Mouse (Mus musculus): Measurements from ENCODE around the gene Ikzf4. TPM values are rescaled to one million over a fixed set of nuclear protein-coding genes. Genes with fewer than 3 reads are reported as not detected.

Gene Ikzf4
- polyA plus RNA-seq (2014; fragmentation: Nextera tagmentation; extraction: Ambion mirVana) = 21.2 and 23.6 TPM in 2 replicates

GRCm38 (mm10) chr10:128645111-128646011, at the start of gene Ikzf4:
Ikzf4 (minus strand) TSS chr10:128645991.
- Histone ChIP-seq H3K36me3 (ENCODE audit: control insufficient read depth, insufficient read depth, low read length) (peaks cover 22% of the 10 kb centered on the region), H3K4me2 (ENCODE audit: low read length) (peak within 1 kb of the TSS; percentile 72), H3K4me1 (ENCODE audit: control insufficient read depth, insufficient read depth, low read length) (peaks cover 28% of the 10 kb centered on the region), H3K9me3 (ENCODE audit: control insufficient read depth, low read length) (no peaks in the 10 kb centered on the region), H3K4me3 (replicated peaks; ENCODE audit: low read depth, low read length) (peak within 1 kb of the TSS; percentile 55), H3K27ac (replicated peaks; ENCODE audit: low read depth, low read length) (peak within 1 kb of the TSS; percentile 93), H3K27me3 (ENCODE audit: control insufficient read depth, insufficient read depth, low read length) (no peaks in the 10 kb centered on the region), H3K9ac (replicated peaks; ENCODE audit: low read length) (peak within 1 kb of the TSS; percentile 72)
- WGBS = 1% methylated on average over 36 of the region's 36 CpGs
- ATAC-seq (ENCODE audit: low FRiP score, low TSS enrichment) (peak; percentile 75), DNase-seq (peak; percentile 78)

- H3K4me3 ChIP-seq (replicated peaks; ENCODE audit: low read depth, low read length) = peak overlapping the region; percentile 91
- ATAC-seq (ENCODE audit: low FRiP score, low TSS enrichment) (no peak), DNase-seq (no peak)
- H3K27me3 ChIP-seq (ENCODE audit: control insufficient read depth, insufficient read depth, low read length) = no peaks in the 10 kb centered on the region
- peak overlapping the region; percentile 92 for H3K9ac ChIP-seq (replicated peaks; ENCODE audit: low read length)
- H3K27ac ChIP-seq (replicated peaks; ENCODE audit: low read depth, low read length) = peak overlapping the region; percentile 96
- H3K36me3 ChIP-seq (ENCODE audit: control insufficient read depth, insufficient read depth, low read length) = no peaks in the 10 kb centered on the region
- H3K4me1 ChIP-seq (ENCODE audit: control insufficient read depth, insufficient read depth, low read length) = peaks cover 10% of the 10 kb centered on the region
- H3K4me2 ChIP-seq (ENCODE audit: low read length) = peak overlapping the region; percentile 78
- WGBS = 2% methylated on average over 22 of the region's 22 CpGs
- no peaks in the 10 kb centered on the region for H3K9me3 ChIP-seq (ENCODE audit: control insufficient read depth, low read length)
Measured at GRCm38 (mm10) chr10:128695411-128695991, 49.7 kb upstream of the Ikzf4 start.

GRCm38 (mm10) chr10:128674469-128675008, 28.7 kb upstream of the Ikzf4 start:
- no peak for ATAC-seq (ENCODE audit: low FRiP score, low TSS enrichment)
- peak; percentile 80 for DNase-seq
- H3K4me3 ChIP-seq (replicated peaks; ENCODE audit: low read depth, low read length) = peak overlapping the region; percentile 66

GRCm38 (mm10) chr10:128673763-128674468, 28.1 kb upstream of the Ikzf4 start, which contains the start of gene Suox:
Suox (minus strand) TSS chr10:128674073.
- ATAC-seq (ENCODE audit: low FRiP score, low TSS enrichment) = peak; percentile 92
- peak within 1 kb of the TSS; percentile 67 for H3K27ac ChIP-seq (replicated peaks; ENCODE audit: low read depth, low read length)
- WGBS = under 1% methylated on average over 60 of the region's 60 CpGs
- peak; percentile 92 for DNase-seq
- no peaks in the 10 kb centered on the region for H3K27me3 ChIP-seq (ENCODE audit: control insufficient read depth, insufficient read depth, low read length)
- peak within 1 kb of the TSS; percentile 64 for H3K9ac ChIP-seq (replicated peaks; ENCODE audit: low read length)
- H3K4me1 ChIP-seq (ENCODE audit: control insufficient read depth, insufficient read depth, low read length) = peaks cover 7% of the 10 kb centered on the region; the same call in 1 of the 2 replicates
- H3K36me3 ChIP-seq (ENCODE audit: control insufficient read depth, insufficient read depth, low read length) = no peaks in the 10 kb centered on the region
- peak within 1 kb of the TSS; percentile 66 for H3K4me3 ChIP-seq (replicated peaks; ENCODE audit: low read depth, low read length)
- H3K4me2 ChIP-seq (ENCODE audit: low read length) = peak within 1 kb of the TSS; percentile 92
- no peaks in the 10 kb centered on the region for H3K9me3 ChIP-seq (ENCODE audit: control insufficient read depth, low read length)

More at GRCm38 (mm10) chr10:128674469-128675008, 28.7 kb upstream of the Ikzf4 start:
- H3K4me1 ChIP-seq (ENCODE audit: control insufficient read depth, insufficient read depth, low read length) = peaks cover 7% of the 10 kb centered on the region; the same call in 1 of the 2 replicates
- H3K4me2 ChIP-seq (ENCODE audit: low read length) = peak overlapping the region; percentile 92
- H3K9ac ChIP-seq (replicated peaks; ENCODE audit: low read length) = peak overlapping the region; percentile 64
- no peaks in the 10 kb centered on the region for H3K9me3 ChIP-seq (ENCODE audit: control insufficient read depth, low read length)
- no peaks in the 10 kb centered on the region for H3K27me3 ChIP-seq (ENCODE audit: control insufficient read depth, insufficient read depth, low read length)
- H3K27ac ChIP-seq (replicated peaks; ENCODE audit: low read depth, low read length) = peak overlapping the region; percentile 67; the same call in 1 of the 2 replicates
- peaks cover 5% of the 10 kb centered on the region for H3K36me3 ChIP-seq (ENCODE audit: control insufficient read depth, insufficient read depth, low read length)
- WGBS = 2% methylated on average over 9 of the region's 9 CpGs

GRCm38 (mm10) chr10:128671148-128671547, 25.4 kb upstream of the Ikzf4 start:
- H3K27ac ChIP-seq (replicated peaks; ENCODE audit: low read depth, low read length) = no peak overlapping the region
- H3K9me3 ChIP-seq (ENCODE audit: control insufficient read depth, low read length) = no peaks in the 10 kb centered on the region
- 96% methylated on average over 9 of the region's 9 CpGs for whole genome bisulfite sequencing
- H3K36me3 ChIP-seq (ENCODE audit: control insufficient read depth, insufficient read depth, low read length) = no peaks in the 10 kb centered on the region
- no peak for DNase-seq
- H3K4me2 ChIP-seq (ENCODE audit: low read length) = no peak overlapping the region
- ATAC-seq (ENCODE audit: low FRiP score, low TSS enrichment) = no peak
- H3K4me1 ChIP-seq (ENCODE audit: control insufficient read depth, insufficient read depth, low read length) = peaks cover 18% of the 10 kb centered on the region
- no peak overlapping the region for H3K4me3 ChIP-seq (replicated peaks; ENCODE audit: low read depth, low read length)
- H3K27me3 ChIP-seq (ENCODE audit: control insufficient read depth, insufficient read depth, low read length) = no peaks in the 10 kb centered on the region
- H3K9ac ChIP-seq (replicated peaks; ENCODE audit: low read length) = no peak overlapping the region

- Histone ChIP-seq H3K4me3 (replicated peaks; ENCODE audit: low read depth, low read length) (peak overlapping the region; percentile 69), H3K9ac (replicated peaks; ENCODE audit: low read length) (peak overlapping the region; percentile 74), H3K4me2 (ENCODE audit: low read length) (peak overlapping the region; percentile 68), H3K4me1 (ENCODE audit: control insufficient read depth, insufficient read depth, low read length) (peaks cover 15% of the 10 kb centered on the region), H3K27ac (replicated peaks; ENCODE audit: low read depth, low read length) (peak overlapping the region; percentile 76), H3K9me3 (ENCODE audit: control insufficient read depth, low read length) (no peaks in the 10 kb centered on the region), H3K27me3 (ENCODE audit: control insufficient read depth, insufficient read depth, low read length) (no peaks in the 10 kb centered on the region), H3K36me3 (ENCODE audit: control insufficient read depth, insufficient read depth, low read length) (no peaks in the 10 kb centered on the region)
- ATAC-seq (ENCODE audit: low FRiP score, low TSS enrichment) (peak; percentile 69), DNase-seq (peak; percentile 80)
- under 1% methylated on average over 40 of the region's 42 CpGs for WGBS
Measured at GRCm38 (mm10) chr10:128668790-128669672, 23.2 kb upstream of the Ikzf4 start.

- Histone ChIP-seq H3K9ac (replicated peaks; ENCODE audit: low read length) (no peak overlapping the region), H3K27ac (replicated peaks; ENCODE audit: low read depth, low read length) (no peak overlapping the region), H3K4me1 (ENCODE audit: control insufficient read depth, insufficient read depth, low read length) (peaks cover 11% of the 10 kb centered on the region; the same call in 1 of the 2 replicates), H3K36me3 (ENCODE audit: control insufficient read depth, insufficient read depth, low read length) (no peaks in the 10 kb centered on the region), H3K4me3 (replicated peaks; ENCODE audit: low read depth, low read length) (no peak overlapping the region), H3K9me3 (ENCODE audit: control insufficient read depth, low read length) (no peaks in the 10 kb centered on the region), H3K27me3 (ENCODE audit: control insufficient read depth, insufficient read depth, low read length) (no peaks in the 10 kb centered on the region), H3K4me2 (ENCODE audit: low read length) (no peak overlapping the region)
- no peak for ATAC-seq (ENCODE audit: low FRiP score, low TSS enrichment)
- no peak for DNase-seq
- 97% methylated on average over 2 of the region's 2 CpGs for WGBS
Measured at GRCm38 (mm10) chr10:128665806-128666205, 20.0 kb upstream of the Ikzf4 start.

Data from midbrain, embryonic 14.5 days (tissue).